ENCODE assay signal across 19 mouse cellular contexts in genomic region chr1:172393739-172394138, GRCm38 (mm10). TPM values are rescaled to one million over a fixed set of nuclear protein-coding genes. Genes with fewer than 3 reads are reported as not detected.
DNase-seq lines count a peak whose midpoint lies in the region; ATAC-seq and TF ChIP-seq lines count a peak whose summit lies in the region.
"Had no signal": no experiment of that assay in that cellular context is flagged by ENCODE, and none has a peak within 500 bp of the region (broad histone marks: within the 10 kb centered on the region; RNA-seq: fewer than 3 reads in every experiment).

No protein-coding gene starts in this region.

- no peak for ATAC-seq in forebrain, postnatal 0 days
- no peak for ATAC-seq in forebrain, embryonic 16.5 days
- ATAC-seq in midbrain, postnatal 0 days (ENCODE audit: low FRiP score), result no peak
- ATAC-seq in midbrain, embryonic 14.5 days (ENCODE audit: low FRiP score, low TSS enrichment), result no peak

- TF ChIP-seq POLR2A in MEL (IDR thresholded peaks at IDR 0.05; ENCODE audit: control insufficient read depth in 1 of 2, insufficient read depth in 1 of 2, low read depth in 1 of 2, low read length in 2 of 2, poor library complexity in 1 of 2), result no peak

- H3K9ac ChIP-seq in forebrain, postnatal 0 days, result no peak overlapping the region
- no peak overlapping the region for H3K9ac ChIP-seq in forebrain, embryonic 16.5 days (replicated peaks; ENCODE audit: low read depth, low read length)
- H3K9ac ChIP-seq in midbrain, postnatal 0 days (replicated peaks; ENCODE audit: low read length, poor library complexity, severe bottlenecking), result no peak overlapping the region
- no peak overlapping the region for H3K9ac ChIP-seq in midbrain, embryonic 14.5 days (replicated peaks; ENCODE audit: low read length)
- no peak overlapping the region for H3K9ac ChIP-seq in MEL (ENCODE audit: control insufficient read depth, low read depth, low read length, poor library complexity, severe bottlenecking)
- H3K9ac ChIP-seq: embryonic facial prominence, embryonic 12.5 days; forebrain, embryonic 13.5 days; heart, embryonic 12.5 days; hindbrain, embryonic 15.5 days had no signal

- H3K79me2 ChIP-seq in MEL (ENCODE audit: control insufficient read depth, insufficient read depth, low read length, poor library complexity), result no peaks in the 10 kb centered on the region

- TF ChIP-seq CTCF in forebrain, postnatal 0 days (IDR thresholded peaks at IDR 0.05; ENCODE audit: low read depth), result no peak
- no peak for TF ChIP-seq CTCF in midbrain, postnatal 0 days (IDR thresholded peaks at IDR 0.05)
- TF ChIP-seq CTCF in MEL (IDR thresholded peaks at IDR 0.05 in 2 of 3, conservative IDR thresholded peaks at IDR 0.05 in 1 of 3; ENCODE audit: control insufficient read depth in 1 of 3, insufficient read depth in 1 of 3, low read depth in 2 of 3, low read length in 3 of 3, poor library complexity in 1 of 3, severe bottlenecking in 1 of 3), result no peak

- peak; percentile 27 for DNase-seq in forebrain, postnatal 0 days
- peak; percentile 36 for DNase-seq in midbrain, postnatal 0 days (ENCODE audit: low spot score)
- no peak for DNase-seq in midbrain, embryonic 14.5 days
- DNase-seq in MEL (ENCODE audit: low read depth, low spot score), result peak; percentile 66
- no peak for DNase-seq in gastrocnemius, postnatal 25 days
- DNase-seq: adrenal gland, adult 2 months; adrenal gland, postnatal 25 days; cerebellum, adult 2 months; cerebellum, postnatal 14 days; embryo, embryonic 11 days; gastrocnemius, postnatal 10 days; heart, adult 2 months; heart, postnatal 36 days; kidney, adult 11 months had no signal

- no peaks in the 10 kb centered on the region for H3K36me3 ChIP-seq in forebrain, postnatal 0 days (ENCODE audit: insufficient read depth)
- H3K36me3 ChIP-seq in forebrain, embryonic 16.5 days (ENCODE audit: control insufficient read depth, insufficient read depth), result no peaks in the 10 kb centered on the region
- H3K36me3 ChIP-seq in midbrain, postnatal 0 days (ENCODE audit: insufficient read depth, low read length), result no peaks in the 10 kb centered on the region
- H3K36me3 ChIP-seq in midbrain, embryonic 14.5 days (ENCODE audit: control insufficient read depth, insufficient read depth, low read length), result no peaks in the 10 kb centered on the region
- H3K36me3 ChIP-seq in MEL (ENCODE audit: control insufficient read depth in 1 of 2, insufficient read depth in 2 of 2, low read length in 2 of 2), result peaks cover 0 to 17% of the 10 kb centered on the region in 2 experiments; a peak in 2 of 4 replicates
- H3K36me3 ChIP-seq: embryonic facial prominence, embryonic 12.5 days; heart, embryonic 12.5 days; hindbrain, embryonic 15.5 days had no signal

- H3K4me1 ChIP-seq in forebrain, postnatal 0 days (ENCODE audit: insufficient read depth), result 0 out of 2 replicates have a peak, but pooled peaks cover 8% of the 10 kb centered on the region
- peaks cover 9% of the 10 kb centered on the region for H3K4me1 ChIP-seq in forebrain, embryonic 16.5 days (replicated peaks; ENCODE audit: control insufficient read depth, insufficient read depth, low read length)
- 0 out of 2 replicates have a peak, but pooled peaks cover 8% of the 10 kb centered on the region for H3K4me1 ChIP-seq in midbrain, postnatal 0 days (ENCODE audit: insufficient read depth, low read length)
- H3K4me1 ChIP-seq in midbrain, embryonic 14.5 days (ENCODE audit: control insufficient read depth, insufficient read depth, low read length), result peaks cover 7% of the 10 kb centered on the region; the same call in 1 of the 2 replicates
- H3K4me1 ChIP-seq in MEL (ENCODE audit: control insufficient read depth in 1 of 2, insufficient read depth in 2 of 2, low read length in 2 of 2), result peaks cover 3 to 22% of the 10 kb centered on the region in 2 experiments

- H3K9me3 ChIP-seq in forebrain, postnatal 0 days (ENCODE audit: low read length), result no peaks in the 10 kb centered on the region
- no peaks in the 10 kb centered on the region for H3K9me3 ChIP-seq in forebrain, embryonic 16.5 days (ENCODE audit: control insufficient read depth, low read length)
- H3K9me3 ChIP-seq in midbrain, postnatal 0 days (ENCODE audit: low read length), result no peaks in the 10 kb centered on the region
- no peaks in the 10 kb centered on the region for H3K9me3 ChIP-seq in midbrain, embryonic 14.5 days (ENCODE audit: control insufficient read depth, low read length)
- no peaks in the 10 kb centered on the region for H3K9me3 ChIP-seq in MEL (replicated peaks; ENCODE audit: insufficient read depth, low read length)
- H3K9me3 ChIP-seq: embryonic facial prominence, embryonic 12.5 days; forebrain, embryonic 13.5 days; heart, embryonic 12.5 days; hindbrain, embryonic 15.5 days had no signal

- H3K27ac ChIP-seq in forebrain, postnatal 0 days (ENCODE audit: low read depth, low read length), result no peak overlapping the region
- H3K27ac ChIP-seq in forebrain, embryonic 16.5 days (ENCODE audit: low read length), result no peak overlapping the region
- H3K27ac ChIP-seq in midbrain, postnatal 0 days (ENCODE audit: low read depth, low read length), result no peak overlapping the region
- H3K27ac ChIP-seq in midbrain, embryonic 14.5 days (replicated peaks; ENCODE audit: low read depth, low read length), result no peak overlapping the region
- no peak overlapping the region for H3K27ac ChIP-seq in MEL (ENCODE audit: control insufficient read depth, low read depth, low read length)
- H3K27ac ChIP-seq: embryonic facial prominence, embryonic 12.5 days; forebrain, embryonic 13.5 days; heart, adult 2 months; hindbrain, embryonic 15.5 days had no signal

- TF ChIP-seq RAD21 in MEL (IDR thresholded peaks at IDR 0.05; ENCODE audit: low read depth, low read length), result no peak

- 34% methylated on average over 8 of the region's 8 CpGs for WGBS in forebrain, postnatal 0 days
- WGBS in forebrain, embryonic 16.5 days, result 27% methylated on average over 8 of the region's 8 CpGs
- 58% methylated on average over 8 of the region's 8 CpGs for WGBS in midbrain, postnatal 0 days
- WGBS in midbrain, embryonic 14.5 days, result 64% methylated on average over 8 of the region's 8 CpGs

- no peaks in the 10 kb centered on the region for H3K27me3 ChIP-seq in forebrain, postnatal 0 days (ENCODE audit: insufficient read depth, low read length)
- no peaks in the 10 kb centered on the region for H3K27me3 ChIP-seq in forebrain, embryonic 16.5 days (replicated peaks; ENCODE audit: control insufficient read depth, insufficient read depth, low read length)
- no peaks in the 10 kb centered on the region for H3K27me3 ChIP-seq in midbrain, postnatal 0 days (ENCODE audit: insufficient read depth, low read length)
- no peaks in the 10 kb centered on the region for H3K27me3 ChIP-seq in midbrain, embryonic 14.5 days (ENCODE audit: control insufficient read depth, insufficient read depth, low read length)
- no peaks in the 10 kb centered on the region for H3K27me3 ChIP-seq in MEL (ENCODE audit: control insufficient read depth in 1 of 2, insufficient read depth in 2 of 2, low read length in 2 of 2)
- H3K27me3 ChIP-seq: forebrain, embryonic 13.5 days; hindbrain, embryonic 15.5 days had no signal

- H3K4me3 ChIP-seq in forebrain, postnatal 0 days (ENCODE audit: low read depth, low read length), result no peak overlapping the region
- H3K4me3 ChIP-seq in forebrain, embryonic 16.5 days (replicated peaks; ENCODE audit: low read length), result no peak overlapping the region
- no peak overlapping the region for H3K4me3 ChIP-seq in midbrain, postnatal 0 days (ENCODE audit: low read depth, low read length)
- H3K4me3 ChIP-seq in midbrain, embryonic 14.5 days (replicated peaks; ENCODE audit: low read depth, low read length), result no peak overlapping the region
- H3K4me3 ChIP-seq in MEL (ENCODE audit: control insufficient read depth in 1 of 2, insufficient read depth in 1 of 2, low read depth in 2 of 2, low read length in 2 of 2), result peak overlapping the region in 1 of 2 experiments; percentile 30; a peak in 2 of 4 replicates
- H3K4me3 ChIP-seq: embryonic facial prominence, embryonic 12.5 days; forebrain, embryonic 13.5 days; heart, adult 2 months; heart, embryonic 12.5 days; hindbrain, embryonic 15.5 days had no signal

- H3K4me2 ChIP-seq in forebrain, postnatal 0 days (ENCODE audit: low read depth), result no peak overlapping the region
- no peak overlapping the region for H3K4me2 ChIP-seq in forebrain, embryonic 16.5 days (ENCODE audit: low read length)
- no peak overlapping the region for H3K4me2 ChIP-seq in midbrain, postnatal 0 days (ENCODE audit: low read depth, low read length, poor library complexity, severe bottlenecking)
- no peak overlapping the region for H3K4me2 ChIP-seq in midbrain, embryonic 14.5 days (ENCODE audit: low read length)
- H3K4me2 ChIP-seq: embryonic facial prominence, embryonic 12.5 days; forebrain, embryonic 13.5 days; heart, embryonic 12.5 days; hindbrain, embryonic 15.5 days had no signal

- peak; percentile 41 to 58; a peak in 3 of 4 replicates for TF ChIP-seq EP300 in MEL (IDR thresholded peaks at IDR 0.05; ENCODE audit: low read depth in 1 of 2, low read length in 2 of 2)

TF ChIP-seq in MEL, 35 proteins besides CTCF, POLR2A, EP300 and RAD21 (continues in another document):
- peak; percentile 72 for TF ChIP-seq RCOR1 (IDR thresholded peaks at IDR 0.05; ENCODE audit: low read depth, low read length)

RNA-seq across cellular contexts. Expression of gene Pigm, which starts 17.4 kb away (rescaled TPM):
- total RNA-seq in forebrain, postnatal 0 days (2014; rRNA removed), result 10.4 and 14.5 TPM in 2 replicates
- 1.9 and 2.3 TPM in 2 replicates for polyA plus RNA-seq in forebrain, postnatal 0 days (2015; fragmentation: Nextera tagmentation; extraction: Ambion mirVana)
- polyA plus RNA-seq in forebrain, embryonic 16.5 days (2015; fragmentation: Nextera tagmentation; extraction: Ambion mirVana), result 4.5 and 4.7 TPM in 2 replicates
- total RNA-seq in midbrain, postnatal 0 days (2014; rRNA removed), result 11.5 and 16.4 TPM in 2 replicates
- polyA plus RNA-seq in midbrain, postnatal 0 days (2015; fragmentation: Nextera tagmentation; extraction: Ambion mirVana), result 2.2 and 2.6 TPM in 2 replicates
- polyA plus RNA-seq in midbrain, embryonic 14.5 days (2014; fragmentation: Nextera tagmentation; extraction: Ambion mirVana), result 5.2 and 6.4 TPM in 2 replicates
- total RNA-seq in MEL (2012; rRNA removed), result 8.3 and 8.6 TPM in 2 replicates
- 10 to 100 TPM in 1 of 2 experiments, not detected in 1; 11.3 TPM for polyA plus RNA-seq in MEL (2012; ENCODE audit: insufficient read depth in 1 of 2, insufficient read length in 2 of 2, low read depth in 1 of 2, low replicate concordance in 2 of 2, missing spikeins in 1 of 2)
- total RNA-seq in gastrocnemius, postnatal 25 days (2021), result 1 to 10 TPM; 3.4 to 3.6 TPM

RNA-seq across cellular contexts. Expression of gene Kcnj10, which starts 52.7 kb away (rescaled TPM):
- total RNA-seq in forebrain, postnatal 0 days (2014; rRNA removed), result 3.2 and 4.1 TPM in 2 replicates
- 1.4 and 2.9 TPM in 2 replicates for polyA plus RNA-seq in forebrain, postnatal 0 days (2015; fragmentation: Nextera tagmentation; extraction: Ambion mirVana)
- polyA plus RNA-seq in forebrain, embryonic 16.5 days (2015; fragmentation: Nextera tagmentation; extraction: Ambion mirVana), result 2.1 and 2.2 TPM in 2 replicates
- 6.1 and 6.6 TPM in 2 replicates for total RNA-seq in midbrain, postnatal 0 days (2014; rRNA removed)
- 3.6 and 3.9 TPM in 2 replicates for polyA plus RNA-seq in midbrain, postnatal 0 days (2015; fragmentation: Nextera tagmentation; extraction: Ambion mirVana)
- polyA plus RNA-seq in midbrain, embryonic 14.5 days (2014; fragmentation: Nextera tagmentation; extraction: Ambion mirVana), result 1.5 TPM in 2 replicates
- 0.03 and 0.04 TPM in 2 replicates for total RNA-seq in MEL (2012; rRNA removed)
- under 1 TPM in 1 of 2 experiments, not detected in 1; 0.72 TPM for polyA plus RNA-seq in MEL (2012; ENCODE audit: insufficient read depth in 1 of 2, insufficient read length in 2 of 2, low read depth in 1 of 2, low replicate concordance in 2 of 2, missing spikeins in 1 of 2)
- under 1 TPM; 0.08 to 0.13 TPM for total RNA-seq in gastrocnemius, postnatal 25 days (2021)
- polyA plus RNA-seq: heart, embryonic 12.5 days had no signal

Comparison
In these comparisons a context has a peak if more than half of its experiments do, and no peak if none do; other contexts are left out.
1. DNase-seq: peak in forebrain, postnatal 0 days (single experiment), midbrain, postnatal 0 days (single experiment) and MEL (single experiment); none in midbrain, embryonic 14.5 days (single experiment) and gastrocnemius, postnatal 25 days (single experiment).